Mouse (Mus musculus) neural tube, embryonic 14.5 days (tissue): ENCODE measurements around the gene Sncb. TPM values are rescaled to one million over a fixed set of nuclear protein-coding genes. Genes with fewer than 3 reads are reported as not detected.
A peak's percentile ranks its signal among the peaks of the same experiment; 100 is the strongest.
"Not testable (repeated sequence)": the region's sequence is repeated elsewhere in the genome, so short reads cannot be mapped to it uniquely, and the experiment has no call there.

Experiments used
- ATAC-seq: fragments of 200-750 bp; cut with Nextera tagmentation; 2 replicates; pipeline ENCODE4 v1.8.0; 2017; ENCODE audit warnings: low read depth, mild to moderate bottlenecking, moderate TSS enrichment, moderate library complexity
- H3K27ac ChIP-seq: fragments of 300-500 bp; sonication (generic); 2 replicates; pipeline ENCODE4 v1.5.1; 2014; ENCODE audit warnings: low read depth, mild to moderate bottlenecking, control low read depth, low read length, moderate library complexity, mixed read lengths
- H3K27me3 ChIP-seq: fragments of 300-500 bp; sonication (generic); 2 replicates; pipeline ENCODE4 v1.6.1; 2014; ENCODE audit warnings: low read length; ENCODE audit not compliant: control insufficient read depth, insufficient read depth
- H3K36me3 ChIP-seq: fragments of 300-500 bp; sonication (generic); 2 replicates; pipeline ENCODE4 v1.6.1; 2014; ENCODE audit warnings: low read length, mixed read lengths; ENCODE audit not compliant: control insufficient read depth, insufficient read depth
- H3K4me1 ChIP-seq: fragments of 300-500 bp; sonication (generic); 2 replicates; pipeline ENCODE4 v1.6.1; 2014; ENCODE audit warnings: low read length; ENCODE audit not compliant: control insufficient read depth, insufficient read depth
- H3K4me2 ChIP-seq: fragments of 300-500 bp; sonication (generic); 2 replicates; pipeline ENCODE4 v1.6.1; 2014; ENCODE audit warnings: mild to moderate bottlenecking, low read depth, low read length, control low read depth
- H3K4me3 ChIP-seq: fragments of 300-500 bp; sonication (generic); 2 replicates; pipeline ENCODE4 v1.5.1; 2014; ENCODE audit warnings: low read depth, low read length, control low read depth, mixed read lengths
- H3K9ac ChIP-seq: fragments of 300-500 bp; sonication (generic); replicated peaks from 2 replicates; pipeline ENCODE4 v1.6.1; 2014; ENCODE audit warnings: low read depth, mild to moderate bottlenecking, control low read depth, low read length, mixed read lengths
- H3K9me3 ChIP-seq: fragments of 300-500 bp; sonication (generic); 2 replicates; pipeline ENCODE4 v1.6.1; 2016; ENCODE audit warnings: low read length; ENCODE audit not compliant: control insufficient read depth
- WGBS: fragments of 180-500 bp; shearing (Covaris S2); extraction: QIAGEN DNeasy Blood & Tissue Kit; methylation state at CpG from one replicate; pipeline ENCODE4 v1.1.7; 2014; 5-methylcytosine and 5-hydroxymethylcytosine counted together
- polyA plus RNA-seq: library from polyadenylated mRNA; unstranded; fragments of >200 nt; fragmentation: Nextera tagmentation; extraction: Ambion mirVana; gene quantifications from 2 replicates; pipeline ENCODE4 v1.2.1, GENCODE M21; 2014

Sncb gene
- polyA plus RNA-seq, 1 experiment from 2014 or later = 118 TPM

DNA sequence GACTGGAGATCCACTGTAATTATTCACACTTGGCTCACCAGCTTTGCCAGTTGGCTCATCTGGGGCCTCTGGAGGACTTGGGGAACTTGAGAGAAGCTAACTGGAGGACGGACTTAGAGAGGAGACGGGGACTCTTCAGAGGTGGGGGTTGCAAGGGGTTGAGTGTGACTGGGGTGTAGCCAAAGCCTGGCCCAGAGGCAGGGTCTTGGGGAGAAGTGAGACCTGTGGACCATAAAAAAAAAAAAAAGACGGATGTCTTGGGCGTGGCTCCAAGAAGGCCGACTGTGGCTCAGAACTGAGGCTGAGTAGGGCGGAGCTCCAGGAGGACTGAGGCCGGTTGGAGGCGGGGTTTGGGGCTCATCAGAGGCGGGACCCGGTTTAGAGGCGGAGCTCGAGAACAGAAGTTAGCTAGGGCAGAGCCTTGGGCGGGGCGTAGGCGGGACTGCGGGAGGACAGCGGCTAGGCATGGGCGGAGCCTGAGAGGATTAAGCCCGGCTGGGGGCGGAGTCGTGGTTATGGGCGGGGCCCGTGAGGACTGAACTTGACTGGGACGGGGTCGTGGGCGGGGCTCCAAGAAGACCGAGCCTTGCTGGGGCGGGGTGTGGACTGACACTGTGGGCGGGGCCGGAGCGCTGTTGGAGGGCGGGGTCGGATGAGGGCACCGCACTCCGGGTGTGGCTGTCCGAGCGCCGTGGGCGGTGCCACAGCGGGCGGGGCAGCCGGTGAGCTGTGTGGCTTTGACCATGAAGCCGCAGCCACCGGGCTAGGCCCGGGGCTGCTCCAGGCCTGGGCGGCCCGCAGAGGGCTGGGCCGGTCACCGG lies 22.6 kb upstream of the Sncb start, which contains the start of gene Tspan17:
Gene Tspan17 (plus strand): TSS at position 638 of the 821 bp plus-strand sequence.
- Histone ChIP-seq H3K4me2 (peak within 1 kb of the TSS; percentile 97), H3K4me1 (peaks cover 5% of the 10 kb centered on the region; the same call in 1 of the 2 replicates), H3K9me3 (no peaks in the 10 kb centered on the region), H3K4me3 (peak within 1 kb of the TSS; percentile 55), H3K36me3 (no peaks in the 10 kb centered on the region), H3K9ac (peak within 1 kb of the TSS; percentile 55), H3K27ac (0 out of 2 replicates have a peak within 1 kb of the TSS, but pooled peaks have one; percentile 10), H3K27me3 (no peaks in the 10 kb centered on the region; the same call in 1 of the 2 replicates)
- WGBS = 2% methylated on average over 49 of the region's 49 CpGs
- peak; percentile 83 for ATAC-seq

DNA sequence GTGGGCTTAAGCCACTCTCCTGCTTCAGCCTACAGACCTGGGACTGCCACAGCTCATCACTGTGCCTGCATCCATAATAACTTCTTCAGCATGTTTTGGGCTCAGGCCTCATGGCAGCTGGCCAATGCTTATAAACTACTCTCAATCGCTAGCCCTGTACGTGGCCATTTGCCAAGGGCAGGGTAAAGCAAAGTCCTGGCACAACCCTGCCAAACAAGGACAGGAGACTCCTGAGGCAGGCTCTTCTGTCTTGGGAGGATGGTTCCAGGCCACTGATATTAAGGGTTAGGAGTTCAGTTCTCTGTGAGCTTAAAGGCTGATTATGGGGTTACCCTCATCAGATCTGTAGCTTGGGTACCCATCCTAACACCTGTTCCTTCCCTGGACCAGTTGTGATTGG lies 21.2 kb upstream of the Sncb start:
- not testable (repeated sequence) for H3K9me3 ChIP-seq, H3K4me2 ChIP-seq, ATAC-seq, H3K9ac ChIP-seq, H3K27me3 ChIP-seq, H3K4me1 ChIP-seq, H3K27ac ChIP-seq, H3K4me3 ChIP-seq, H3K36me3 ChIP-seq
- WGBS = 56% methylated on average over 2 of the region's 2 CpGs

DNA sequence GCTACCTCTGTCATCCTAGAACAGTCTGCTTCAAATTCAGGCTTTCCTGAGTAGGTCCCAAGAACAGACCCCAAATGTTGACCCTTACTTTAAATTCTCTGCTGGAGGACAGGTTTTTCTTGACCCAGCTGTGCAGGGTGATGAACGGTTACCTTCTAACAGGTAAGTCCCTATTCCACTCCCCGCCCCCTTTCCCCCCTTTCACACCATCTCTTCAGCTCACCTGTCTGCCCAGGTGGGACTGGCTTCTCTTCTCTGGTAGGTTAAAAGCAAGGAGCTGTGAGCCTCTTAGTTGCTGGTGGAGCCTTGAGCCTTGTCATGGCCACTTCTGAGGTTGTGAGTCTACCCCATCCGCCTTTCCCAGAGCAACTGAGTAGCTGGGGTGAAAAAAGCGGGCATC lies 17.3 kb upstream of the Sncb start, which contains the start of gene Eif4e1b:
Gene Eif4e1b (plus strand): TSS at position 301 of the 400 bp plus-strand sequence.
- Histone ChIP-seq H3K4me2 (no peak within 1 kb of the TSS), H3K9me3 (no peaks in the 10 kb centered on the region), H3K9ac (no peak within 1 kb of the TSS), H3K27me3 (no peaks in the 10 kb centered on the region), H3K4me1 (no peaks in the 10 kb centered on the region), H3K36me3 (no peaks in the 10 kb centered on the region), H3K27ac (no peak within 1 kb of the TSS), H3K4me3 (no peak within 1 kb of the TSS)
- WGBS = 90% methylated on average over 4 of the region's 4 CpGs
- no peak for ATAC-seq

DNA sequence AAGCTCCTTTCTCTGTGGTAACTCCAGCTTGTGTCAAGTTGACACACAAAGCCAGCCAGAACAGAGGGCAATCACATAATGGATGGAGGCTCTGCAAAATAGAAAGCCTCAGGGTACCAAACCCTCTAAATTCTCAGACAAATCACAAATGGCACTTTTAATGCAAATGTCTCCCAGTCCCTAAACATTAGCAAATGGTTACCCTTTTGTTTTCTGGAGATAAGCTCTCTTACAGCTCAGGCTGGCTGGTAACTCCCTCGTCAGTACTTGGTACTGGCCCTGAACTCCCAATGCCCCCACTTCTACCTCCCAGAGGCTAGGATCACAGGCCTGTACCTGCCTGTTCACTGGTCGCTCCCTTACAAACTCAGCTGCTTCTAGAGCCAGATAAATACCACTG lies 16.8 kb upstream of the Sncb start:
- Histone ChIP-seq H3K9me3 (no peaks in the 10 kb centered on the region), H3K36me3 (no peaks in the 10 kb centered on the region), H3K4me3 (no peak overlapping the region), H3K4me1 (no peaks in the 10 kb centered on the region), H3K27me3 (no peaks in the 10 kb centered on the region), H3K27ac (no peak overlapping the region), H3K9ac (no peak overlapping the region), H3K4me2 (no peak overlapping the region)
- no peak for ATAC-seq
- WGBS = 45% methylated on average over 2 of the region's 2 CpGs

DNA sequence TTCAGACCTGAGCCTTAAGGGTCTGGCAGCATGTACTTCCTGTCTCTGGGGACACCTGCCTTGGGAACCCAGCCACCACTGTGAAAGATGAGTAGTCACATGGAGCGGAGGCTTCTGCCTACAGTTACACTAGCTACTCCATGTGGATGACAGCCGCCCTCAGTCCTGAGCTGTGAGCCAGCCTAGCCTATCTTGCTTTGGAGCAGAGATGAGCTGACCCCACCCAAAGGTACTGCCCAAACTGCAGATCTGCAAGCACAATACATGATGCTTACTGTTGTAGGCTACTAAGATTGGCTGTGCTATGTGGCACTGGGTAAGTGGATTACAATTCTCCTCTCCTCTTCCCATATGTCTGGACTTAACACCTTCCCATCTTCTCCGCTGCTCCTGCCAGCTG lies 14.7 kb upstream of the Sncb start:
- H3K4me2 ChIP-seq = no peak overlapping the region
- H3K4me1 ChIP-seq = no peaks in the 10 kb centered on the region
- no peak overlapping the region for H3K9ac ChIP-seq
- ATAC-seq = no peak
- WGBS = 85% methylated on average over 3 of the region's 3 CpGs
- no peaks in the 10 kb centered on the region for H3K9me3 ChIP-seq
- no peaks in the 10 kb centered on the region for H3K36me3 ChIP-seq
- H3K27me3 ChIP-seq = no peaks in the 10 kb centered on the region
- no peak overlapping the region for H3K4me3 ChIP-seq
- no peak overlapping the region for H3K27ac ChIP-seq

DNA sequence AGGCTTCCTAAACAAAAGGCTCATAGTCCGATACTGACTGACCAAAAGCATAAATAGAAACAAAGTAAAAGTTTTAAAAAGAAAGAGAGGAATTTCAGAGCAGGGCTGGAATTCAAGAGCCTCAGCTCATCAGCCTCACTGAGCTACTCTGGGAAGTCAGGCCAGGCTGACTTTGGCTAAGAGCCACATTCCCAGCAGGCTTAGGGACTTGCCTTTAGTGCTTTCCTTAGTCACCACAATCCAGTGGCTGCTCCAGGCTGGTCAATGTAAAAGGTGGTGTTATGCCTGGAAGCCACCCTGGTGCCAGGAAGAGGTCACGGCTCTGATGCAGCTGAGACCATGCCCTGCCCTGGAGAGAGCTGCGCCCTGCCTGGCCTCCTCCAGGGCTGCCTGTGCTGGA lies 14.2 kb upstream of the Sncb start:
- Histone ChIP-seq H3K4me3 (no peak overlapping the region), H3K9ac (no peak overlapping the region), H3K4me1 (no peaks in the 10 kb centered on the region), H3K27ac (no peak overlapping the region), H3K4me2 (no peak overlapping the region), H3K27me3 (no peaks in the 10 kb centered on the region), H3K36me3 (no peaks in the 10 kb centered on the region), H3K9me3 (no peaks in the 10 kb centered on the region)
- ATAC-seq = no peak; the same call in 1 of the 2 replicates
- 80% methylated on average over 3 of the region's 3 CpGs for WGBS

DNA sequence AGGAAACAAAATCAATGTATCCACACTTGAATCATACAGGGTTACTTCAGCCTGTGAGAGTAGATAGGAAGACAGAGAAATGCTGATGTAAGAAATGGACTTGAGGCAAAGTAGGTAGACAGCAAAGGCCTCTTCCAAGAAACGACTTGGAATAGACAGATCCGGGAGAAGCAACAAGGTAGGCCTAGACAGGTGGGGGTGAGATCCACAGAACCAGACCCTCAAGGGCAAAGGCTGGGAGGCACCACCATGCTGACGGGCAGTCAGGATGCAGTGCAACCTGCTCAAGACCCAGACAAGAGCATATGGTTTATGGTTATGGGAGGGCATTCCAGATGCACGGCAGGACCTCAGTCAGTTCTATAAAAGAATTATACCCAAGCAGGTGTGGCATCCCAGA lies 617 bp upstream of the Sncb start:
- Histone ChIP-seq H3K4me2 (peak overlapping the region; percentile 61), H3K9me3 (no peaks in the 10 kb centered on the region), H3K36me3 (no peaks in the 10 kb centered on the region), H3K27me3 (peaks cover 10% of the 10 kb centered on the region; the same call in 1 of the 2 replicates), H3K4me1 (0 out of 2 replicates have a peak, but pooled peaks cover 2% of the 10 kb centered on the region), H3K9ac (no peak overlapping the region), H3K4me3 (no peak overlapping the region), H3K27ac (no peak overlapping the region)
- ATAC-seq = no peak
- WGBS = 69% methylated on average over 4 of the region's 4 CpGs

DNA sequence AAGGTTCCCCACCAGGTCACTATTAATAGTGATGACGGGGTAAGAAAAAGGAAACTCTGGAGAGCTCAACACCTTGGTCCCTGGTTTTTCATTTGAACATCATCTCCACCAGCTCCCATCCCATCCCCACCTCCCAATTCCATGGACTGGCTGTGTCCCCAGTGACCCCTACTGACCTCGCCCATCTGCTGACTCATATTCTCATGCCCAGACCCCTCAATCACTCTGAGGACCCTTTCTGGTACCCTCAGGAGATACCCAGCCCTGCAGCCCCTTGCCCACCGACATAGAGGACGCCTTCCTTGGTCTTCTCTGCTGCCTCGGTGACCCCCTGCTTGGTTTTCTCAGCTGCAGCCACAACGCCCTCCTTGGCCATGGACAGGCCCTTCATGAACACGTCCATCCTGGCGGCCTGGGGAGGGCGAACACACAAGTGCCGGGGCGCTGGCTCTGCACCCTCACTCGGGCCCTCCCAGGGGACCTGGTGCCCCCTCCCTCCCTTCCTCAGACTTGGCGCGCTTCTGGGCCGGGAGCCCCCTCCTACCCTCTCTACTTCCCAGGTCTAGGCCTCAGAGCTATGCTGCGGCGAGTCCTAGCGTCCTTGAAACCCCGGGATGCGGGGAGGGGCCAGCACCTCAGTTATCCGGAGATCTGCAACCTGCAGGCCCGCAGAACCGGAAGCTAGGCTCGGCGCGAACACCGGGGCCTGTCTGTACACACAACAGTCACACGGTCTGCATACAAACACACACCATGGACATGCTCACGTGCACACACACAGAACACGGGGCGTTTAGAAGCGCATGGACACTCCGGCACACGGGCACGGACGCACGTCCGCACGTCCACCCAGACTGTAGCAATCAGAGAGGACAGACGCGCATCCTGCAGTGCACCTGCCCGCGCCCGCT lies 859 bp downstream of the Sncb start:
- Histone ChIP-seq H3K36me3 (no peaks in the 10 kb centered on the region), H3K4me1 (0 out of 2 replicates have a peak, but pooled peaks cover 2% of the 10 kb centered on the region), H3K9me3 (no peaks in the 10 kb centered on the region), H3K27me3 (peaks cover 10% of the 10 kb centered on the region; the same call in 1 of the 2 replicates), H3K4me3 (peak overlapping the region; percentile 44), H3K4me2 (peak overlapping the region; percentile 61), H3K27ac (0 out of 2 replicates have a peak overlapping the region, but pooled peaks have one; percentile 29), H3K9ac (peak overlapping the region; percentile 62)
- ATAC-seq = peak; percentile 61
- 5% methylated on average over 44 of the region's 44 CpGs for WGBS
